Mouse (Mus musculus): ENCODE measurements around the gene Bzw1. TPM values are rescaled to one million over a fixed set of nuclear protein-coding genes. Genes with fewer than 3 reads are reported as not detected.
"Not testable (repeated sequence)": the region's sequence is repeated elsewhere in the genome, so short reads cannot be mapped to it uniquely, and the experiment has no call there.

Bzw1 gene
- 100 to 1,000 TPM; 109 to 117 TPM for total RNA-seq (2021)

GRCm38 (mm10) chr1:58392652-58393283, at the start of gene Bzw1:
Bzw1 (plus strand) TSS chr1:58392898.
- intact Hi-C loops (cut with DNase I), result loop anchor here (5.0 to 10.0 kb wide), 2 partner anchors 88 to 985 kb away; partner anchors contain the start of genes Maip1 and Tyw5
- peak; percentile 95 to 96 for DNase-seq

GRCm38 (mm10) chr1:58343861-58344260, 48.8 kb upstream of the Bzw1 start:
- no peak for DNase-seq
- intact Hi-C loops (cut with DNase I), result no loop called here

GRCm38 (mm10) chr1:58344570-58344969, 48.1 kb upstream of the Bzw1 start:
- DNase-seq, result no peak
- intact Hi-C loops (cut with DNase I), result no loop called here

GRCm38 (mm10) chr1:58346159-58346558, 46.5 kb upstream of the Bzw1 start:
- DNase-seq, result no peak
- intact Hi-C loops (cut with DNase I), result no loop called here

- intact Hi-C loops (cut with DNase I), result no loop called here
- no peak for DNase-seq
These were observed 44.0 kb upstream of the Bzw1 start for GRCm38 (mm10) chr1:58348712-58349111.

GRCm38 (mm10) chr1:58353238-58353893, 39.3 kb upstream of the Bzw1 start:
- no peak for DNase-seq
- intact Hi-C loops (cut with DNase I), result no loop called here

GRCm38 (mm10) chr1:58358958-58359901, 33.5 kb upstream of the Bzw1 start:
- peak; percentile 71 to 73 for DNase-seq
- intact Hi-C loops (cut with DNase I), result no loop called here

- DNase-seq, result peak in 1 of 2 experiments; percentile 17
- intact Hi-C loops (cut with DNase I), result no loop called here
These were observed 30.4 kb upstream of the Bzw1 start for GRCm38 (mm10) chr1:58362296-58362695.

- intact Hi-C loops (cut with DNase I), result no loop called here
- no peak for DNase-seq
These were observed 28.1 kb upstream of the Bzw1 start for GRCm38 (mm10) chr1:58364551-58364950.

- intact Hi-C loops (cut with DNase I), result no loop called here
- no peak for DNase-seq
These were observed 26.9 kb upstream of the Bzw1 start for GRCm38 (mm10) chr1:58365829-58366228.

- peak; percentile 24 to 27 for DNase-seq
- intact Hi-C loops (cut with DNase I), result no loop called here
These were observed 25.8 kb upstream of the Bzw1 start for GRCm38 (mm10) chr1:58366737-58367471.

GRCm38 (mm10) chr1:58369716-58370115, 23.0 kb upstream of the Bzw1 start:
- no peak for DNase-seq
- intact Hi-C loops (cut with DNase I), result no loop called here

GRCm38 (mm10) chr1:58374266-58374665, 18.4 kb upstream of the Bzw1 start:
- intact Hi-C loops (cut with DNase I); DNase-seq: not testable (repeated sequence)

GRCm38 (mm10) chr1:58375574-58376147, 17.0 kb upstream of the Bzw1 start:
- no peak for DNase-seq
- intact Hi-C loops (cut with DNase I), result no loop called here

- intact Hi-C loops (cut with DNase I), result no loop called here
- DNase-seq, result no peak
These were observed 10.0 kb upstream of the Bzw1 start for GRCm38 (mm10) chr1:58382586-58383281.

GRCm38 (mm10) chr1:58391421-58392267, 1.1 kb upstream of the Bzw1 start:
- DNase-seq, result peak in 1 of 2 experiments; percentile 34
- intact Hi-C loops (cut with DNase I), result loop anchor here (5.0 to 10.0 kb wide), 2 partner anchors 87 to 984 kb away; partner anchors contain the start of genes Maip1 and Tyw5

GRCm38 (mm10) chr1:58392268-58392651, 438 bp upstream of the Bzw1 start:
- DNase-seq, result no peak
- intact Hi-C loops (cut with DNase I), result loop anchor here (5.0 to 10.0 kb wide), 2 partner anchors 87 to 985 kb away; partner anchors contain the start of genes Maip1 and Tyw5

Measured in heart, postnatal 10 days (tissue).